Mouse (Mus musculus): ENCODE data around the gene Inpp4b.

- TF ChIP-seq POLR2A (IDR thresholded peaks at IDR 0.05; ENCODE audit: borderline replicate concordance, low read depth, low read length): no peak
- no peak for TF ChIP-seq CTCF (IDR thresholded peaks at IDR 0.05; ENCODE audit: low read depth, low read length)
Observed at GRCm38 (mm10) chr8:81618918-81619317, 276.6 kb downstream of the Inpp4b start.

Measured in bone marrow macrophage, adult 2 months (primary cell).